8 mouse cellular contexts compared by ENCODE assay signal in the genomic region with DNA sequence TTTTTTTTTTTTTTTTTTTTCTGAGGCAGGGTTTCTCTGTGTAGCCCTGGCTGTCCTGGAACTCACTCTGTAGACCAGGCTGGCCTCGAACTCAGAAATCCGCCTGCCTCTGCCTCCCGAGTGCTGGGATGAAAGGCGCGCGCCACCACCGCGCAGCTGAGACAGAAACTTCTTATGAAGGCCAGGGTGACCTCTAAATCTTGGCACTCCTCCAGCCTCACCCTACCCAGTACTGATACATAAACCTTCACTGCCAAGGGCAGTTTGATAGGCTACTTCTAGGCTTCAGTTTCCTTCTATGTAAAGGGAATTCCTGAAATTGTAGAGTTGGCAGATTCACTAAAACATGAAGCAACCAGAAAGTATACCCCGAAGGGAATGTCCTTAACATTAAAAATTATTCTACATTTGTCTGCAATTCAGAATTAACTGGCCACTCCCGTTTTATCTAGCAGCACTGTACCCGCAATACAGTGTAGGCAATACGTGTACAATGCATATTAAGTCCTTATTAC. TPM values are rescaled to one million over a fixed set of nuclear protein-coding genes. Genes with fewer than 3 reads are reported as not detected.
DNase-seq lines count a peak whose midpoint lies in the region; ATAC-seq and TF ChIP-seq lines count a peak whose summit lies in the region.

No protein-coding gene starts in this region.

- peak overlapping the region; percentile 94; the same call in 1 of the 2 replicates for H3K27ac ChIP-seq in hindbrain, embryonic 12.5 days
- peak overlapping the region; percentile 68 for H3K27ac ChIP-seq in liver, embryonic 14.5 days
- H3K27ac ChIP-seq in thymus, adult 2 months (ENCODE audit: control insufficient read depth, insufficient read depth, low read length), result no peak overlapping the region

- ATAC-seq in hindbrain, embryonic 12.5 days (ENCODE audit: low FRiP score), result no peak
- peak; percentile 24; the same call in 1 of the 2 replicates for ATAC-seq in liver, embryonic 14.5 days (ENCODE audit: insufficient read depth)

- H3K4me1 ChIP-seq in hindbrain, embryonic 12.5 days, result 0 out of 2 replicates have a peak, but pooled peaks cover 5% of the 10 kb centered on the region
- H3K4me1 ChIP-seq in liver, embryonic 14.5 days (replicated peaks; ENCODE audit: control insufficient read depth in 2 of 2, insufficient read depth in 2 of 2, low read length in 1 of 2), result peaks cover 21 to 32% of the 10 kb centered on the region in 2 experiments
- H3K4me1 ChIP-seq in thymus, adult 2 months (replicated peaks; ENCODE audit: control insufficient read depth, insufficient read depth, low read length), result peaks cover 9% of the 10 kb centered on the region

- intact Hi-C loops in left cerebral cortex, postnatal 14 days (cut with DNase I), result loop anchor here (2.0 to 10.0 kb wide), 3 partner anchors 71 to 375 kb away; a partner anchor contains a TSS

- H3K4me2 ChIP-seq in hindbrain, embryonic 12.5 days (replicated peaks), result peak overlapping the region; percentile 78
- peak overlapping the region; percentile 82 for H3K4me2 ChIP-seq in liver, embryonic 14.5 days (ENCODE audit: low read depth)

- peak; percentile 14 for DNase-seq in lung, postnatal 10 days
- DNase-seq in lung, postnatal 4 days, result no peak
- DNase-seq in cerebellum, adult 9-11 months, result peak; percentile 63
- DNase-seq in liver, embryonic 14.5 days (ENCODE audit: low read depth in 3 of 3, low spot score in 3 of 3), result peak in 1 of 3 experiments; percentile 39
- no peak for DNase-seq in thymus, adult 2 months
- no peak for DNase-seq in spleen, postnatal 4 days (ENCODE audit: low spot score in 2 of 2)
- no peak for DNase-seq in left cerebral cortex, postnatal 14 days (ENCODE audit: low spot score in 2 of 2)

- TF ChIP-seq POLR2A in thymus, adult 2 months (IDR thresholded peaks at IDR 0.05; ENCODE audit: control insufficient read depth, extremely low read depth, insufficient read depth, low read length, poor library complexity), result no peak

- no peaks in the 10 kb centered on the region for H3K36me3 ChIP-seq in hindbrain, embryonic 12.5 days
- H3K36me3 ChIP-seq in liver, embryonic 14.5 days (replicated peaks; ENCODE audit: control insufficient read depth, insufficient read depth, low read depth), result no peaks in the 10 kb centered on the region
- H3K36me3 ChIP-seq in thymus, adult 2 months (ENCODE audit: control insufficient read depth, insufficient read depth, low read length), result no peaks in the 10 kb centered on the region

- TF ChIP-seq EP300 in liver, embryonic 14.5 days (IDR thresholded peaks at IDR 0.05; ENCODE audit: low read depth), result no peak

- TF ChIP-seq CTCF in liver, embryonic 14.5 days (IDR thresholded peaks at IDR 0.05; ENCODE audit: low read depth), result no peak
- TF ChIP-seq CTCF in thymus, adult 2 months (IDR thresholded peaks at IDR 0.05; ENCODE audit: borderline replicate concordance, control insufficient read depth, extremely low read depth, insufficient read depth, low read length, poor library complexity), result no peak

- WGBS in hindbrain, embryonic 12.5 days, result 90% methylated on average over 12 of the region's 12 CpGs
- WGBS in liver, embryonic 14.5 days (ENCODE audit: insufficient replicate concordance), result 63% methylated on average over 12 of the region's 12 CpGs
- WGBS in thymus, adult 2 months, result 81% methylated on average over 12 of the region's 12 CpGs

- H3K9me3 ChIP-seq in hindbrain, embryonic 12.5 days (replicated peaks), result no peaks in the 10 kb centered on the region
- no peaks in the 10 kb centered on the region; the same call in none of the 2 replicates for H3K9me3 ChIP-seq in liver, embryonic 14.5 days (ENCODE audit: control insufficient read depth, low read length)

- peak overlapping the region; percentile 85; the same call in 1 of the 2 replicates for H3K9ac ChIP-seq in hindbrain, embryonic 12.5 days
- peak overlapping the region; percentile 97 for H3K9ac ChIP-seq in liver, embryonic 14.5 days (replicated peaks)

- H3K27me3 ChIP-seq in hindbrain, embryonic 12.5 days, result no peaks in the 10 kb centered on the region
- H3K27me3 ChIP-seq in liver, embryonic 14.5 days (ENCODE audit: control insufficient read depth, insufficient read depth, low read length), result no peaks in the 10 kb centered on the region
- no peaks in the 10 kb centered on the region for H3K27me3 ChIP-seq in thymus, adult 2 months (ENCODE audit: control insufficient read depth, insufficient read depth, low read length)

- H3K4me3 ChIP-seq in hindbrain, embryonic 12.5 days, result peak overlapping the region; percentile 91
- peak overlapping the region in 1 of 2 experiments; percentile 96; a peak in 2 of 4 replicates for H3K4me3 ChIP-seq in liver, embryonic 14.5 days (ENCODE audit: insufficient read depth in 1 of 2, low read depth in 2 of 2, low read length in 2 of 2)
- no peak overlapping the region for H3K4me3 ChIP-seq in thymus, adult 2 months (ENCODE audit: control insufficient read depth, insufficient read depth, low read length)

RNA-seq across cellular contexts. Expression of a gene that starts 0.9 kb away (rescaled TPM):
- polyA plus RNA-seq in hindbrain, embryonic 12.5 days (2016; fragmentation: Nextera tagmentation; extraction: Ambion mirVana), result 13.4 and 15.2 TPM in 2 replicates
- polyA plus RNA-seq in liver, embryonic 14.5 days (2012; rRNA removed), result 3.0 and 4.8 TPM in 2 replicates
- 8.8 TPM in 2 replicates for polyA plus RNA-seq in liver, embryonic 14.5 days (2014; fragmentation: Nextera tagmentation; extraction: Ambion mirVana)
- polyA plus RNA-seq in thymus, adult 2 months (2012; rRNA removed), result 11.0 and 12.1 TPM in 2 replicates
- total RNA-seq in left cerebral cortex, postnatal 14 days (2021), result 10 to 100 TPM; 11.5 to 12.1 TPM

Comparison
In these comparisons a context has a peak if more than half of its experiments do, and no peak if none do; other contexts are left out.
1. DNase-seq: peak in lung, postnatal 10 days (single experiment) and cerebellum, adult 9-11 months (single experiment); none in lung, postnatal 4 days (0 of 2), thymus, adult 2 months (single experiment), spleen, postnatal 4 days (0 of 2) and left cerebral cortex, postnatal 14 days (0 of 2).